Mouse (Mus musculus): ENCODE results near the gene Cdh18. TPM values are rescaled to one million over a fixed set of nuclear protein-coding genes. Genes with fewer than 3 reads are reported as not detected.

The Cdh18 gene
- polyA plus RNA-seq, 1 experiment from 2014 or later, result 5.8 TPM

GRCm38 (mm10) chr15:23418158-23418557, 869.3 kb downstream of the Cdh18 start:
- H3K4me2 ChIP-seq, result no peak overlapping the region
- H3K9me3 ChIP-seq, result no peaks in the 10 kb centered on the region
- H3K4me3 ChIP-seq, result no peak overlapping the region
- H3K9ac ChIP-seq, result no peak overlapping the region
- no peaks in the 10 kb centered on the region for H3K27me3 ChIP-seq
- no peaks in the 10 kb centered on the region for H3K4me1 ChIP-seq (replicated peaks)
- no peaks in the 10 kb centered on the region for H3K36me3 ChIP-seq
- no peak overlapping the region for H3K27ac ChIP-seq (replicated peaks)
- ATAC-seq (ENCODE audit: low read depth), result no peak

GRCm38 (mm10) chr15:23420010-23420409, 871.2 kb downstream of the Cdh18 start:
- ATAC-seq (ENCODE audit: low read depth), result no peak

GRCm38 (mm10) chr15:23430021-23430420, 881.2 kb downstream of the Cdh18 start:
- no peaks in the 10 kb centered on the region for H3K27me3 ChIP-seq
- H3K4me1 ChIP-seq (replicated peaks), result no peaks in the 10 kb centered on the region
- no peak overlapping the region for H3K27ac ChIP-seq (replicated peaks)
- H3K9ac ChIP-seq, result no peak overlapping the region
- no peaks in the 10 kb centered on the region for H3K36me3 ChIP-seq
- H3K4me2 ChIP-seq, result no peak overlapping the region
- ATAC-seq (ENCODE audit: low read depth), result no peak
- WGBS, result 83% methylated on average over 5 of the region's 5 CpGs
- no peaks in the 10 kb centered on the region for H3K9me3 ChIP-seq
- H3K4me3 ChIP-seq, result no peak overlapping the region

More at GRCm38 (mm10) chr15:23420010-23420409, 871.2 kb downstream of the Cdh18 start:
- no peak overlapping the region for H3K27ac ChIP-seq (replicated peaks)
- no peaks in the 10 kb centered on the region for H3K36me3 ChIP-seq
- H3K4me3 ChIP-seq, result no peak overlapping the region
- H3K9ac ChIP-seq, result no peak overlapping the region
- H3K4me2 ChIP-seq, result no peak overlapping the region
- no peaks in the 10 kb centered on the region for H3K4me1 ChIP-seq (replicated peaks)
- H3K27me3 ChIP-seq, result no peaks in the 10 kb centered on the region
- WGBS, result 80% methylated on average over 3 of the region's 3 CpGs
- H3K9me3 ChIP-seq, result no peaks in the 10 kb centered on the region

- 70% methylated on average over 1 of the region's 1 CpGs for WGBS
- no peaks in the 10 kb centered on the region for H3K36me3 ChIP-seq
- no peaks in the 10 kb centered on the region for H3K9me3 ChIP-seq
- H3K9ac ChIP-seq, result no peak overlapping the region
- H3K4me2 ChIP-seq, result no peak overlapping the region
- peaks cover 6% of the 10 kb centered on the region; the same call in 1 of the 2 replicates for H3K4me1 ChIP-seq (replicated peaks)
- ATAC-seq (ENCODE audit: low read depth), result no peak
- H3K27ac ChIP-seq (replicated peaks), result no peak overlapping the region
- no peak overlapping the region for H3K4me3 ChIP-seq
- H3K27me3 ChIP-seq, result no peaks in the 10 kb centered on the region
Observed at GRCm38 (mm10) chr15:23448542-23448941, 899.7 kb downstream of the Cdh18 start.

GRCm38 (mm10) chr15:23452098-23452625, 903.3 kb downstream of the Cdh18 start:
- Histone ChIP-seq H3K9ac (no peak overlapping the region), H3K9me3 (no peaks in the 10 kb centered on the region), H3K4me1 (replicated peaks) (peaks cover 17% of the 10 kb centered on the region; the same call in 1 of the 2 replicates), H3K4me3 (no peak overlapping the region), H3K27me3 (no peaks in the 10 kb centered on the region), H3K4me2 (peak overlapping the region; percentile 21; the same call in 1 of the 2 replicates), H3K36me3 (no peaks in the 10 kb centered on the region), H3K27ac (replicated peaks) (peak overlapping the region; percentile 57)
- ATAC-seq (ENCODE audit: low read depth), result no peak
- 33% methylated on average over 9 of the region's 9 CpGs for WGBS

GRCm38 (mm10) chr15:23453331-23453730, 904.5 kb downstream of the Cdh18 start:
- Histone ChIP-seq H3K4me1 (replicated peaks) (peaks cover 17% of the 10 kb centered on the region; the same call in 1 of the 2 replicates), H3K4me2 (no peak overlapping the region), H3K4me3 (no peak overlapping the region), H3K27me3 (no peaks in the 10 kb centered on the region), H3K9ac (no peak overlapping the region), H3K27ac (replicated peaks) (no peak overlapping the region), H3K36me3 (no peaks in the 10 kb centered on the region), H3K9me3 (no peaks in the 10 kb centered on the region)
- no peak for ATAC-seq (ENCODE audit: low read depth)
- 92% methylated on average over 6 of the region's 6 CpGs for WGBS

GRCm38 (mm10) chr15:23455344-23455743, 906.5 kb downstream of the Cdh18 start:
- H3K9me3 ChIP-seq, result no peaks in the 10 kb centered on the region
- H3K36me3 ChIP-seq, result no peaks in the 10 kb centered on the region
- H3K4me1 ChIP-seq (replicated peaks), result peaks cover 17% of the 10 kb centered on the region; the same call in 1 of the 2 replicates
- ATAC-seq (ENCODE audit: low read depth), result peak; percentile 19; the same call in 1 of the 2 replicates
- 59% methylated on average over 7 of the region's 7 CpGs for WGBS
- H3K4me2 ChIP-seq, result no peak overlapping the region
- H3K4me3 ChIP-seq, result no peak overlapping the region
- peak overlapping the region; percentile 35 for H3K27ac ChIP-seq (replicated peaks)
- H3K9ac ChIP-seq, result no peak overlapping the region
- no peaks in the 10 kb centered on the region for H3K27me3 ChIP-seq

- ATAC-seq (ENCODE audit: low read depth), result no peak
- no peak overlapping the region for H3K9ac ChIP-seq
- 75% methylated on average over 3 of the region's 3 CpGs for WGBS
- no peak overlapping the region for H3K27ac ChIP-seq (replicated peaks)
- H3K36me3 ChIP-seq, result no peaks in the 10 kb centered on the region
- H3K4me2 ChIP-seq, result no peak overlapping the region
- no peaks in the 10 kb centered on the region for H3K9me3 ChIP-seq
- H3K4me1 ChIP-seq (replicated peaks), result peaks cover 12% of the 10 kb centered on the region; the same call in 1 of the 2 replicates
- no peaks in the 10 kb centered on the region for H3K27me3 ChIP-seq
- H3K4me3 ChIP-seq, result no peak overlapping the region
Observed at GRCm38 (mm10) chr15:23457401-23457800, 908.6 kb downstream of the Cdh18 start.

GRCm38 (mm10) chr15:23470527-23471475, 922.0 kb downstream of the Cdh18 start:
- H3K27me3 ChIP-seq, result no peaks in the 10 kb centered on the region
- 79% methylated on average over 7 of the region's 7 CpGs for WGBS
- no peaks in the 10 kb centered on the region for H3K36me3 ChIP-seq
- H3K9me3 ChIP-seq, result 0 out of 2 replicates have a peak, but pooled peaks cover 3% of the 10 kb centered on the region
- H3K4me2 ChIP-seq, result no peak overlapping the region
- no peak for ATAC-seq (ENCODE audit: low read depth)
- no peak overlapping the region for H3K27ac ChIP-seq (replicated peaks)
- H3K9ac ChIP-seq, result no peak overlapping the region
- no peak overlapping the region for H3K4me3 ChIP-seq
- H3K4me1 ChIP-seq (replicated peaks), result no peaks in the 10 kb centered on the region

- no peak overlapping the region for H3K9ac ChIP-seq
- ATAC-seq (ENCODE audit: low read depth), result no peak
- H3K4me1 ChIP-seq (replicated peaks), result no peaks in the 10 kb centered on the region
- no peaks in the 10 kb centered on the region for H3K36me3 ChIP-seq
- no peak overlapping the region for H3K4me3 ChIP-seq
- H3K9me3 ChIP-seq, result no peaks in the 10 kb centered on the region
- H3K27me3 ChIP-seq, result no peaks in the 10 kb centered on the region
- WGBS, result 52% methylated on average over 1 of the region's 1 CpGs
- no peak overlapping the region for H3K27ac ChIP-seq (replicated peaks)
- H3K4me2 ChIP-seq, result no peak overlapping the region
Observed at GRCm38 (mm10) chr15:23486306-23486705, 937.5 kb downstream of the Cdh18 start.

- H3K9ac ChIP-seq, result no peak overlapping the region
- no peaks in the 10 kb centered on the region for H3K9me3 ChIP-seq
- 85% methylated on average over 4 of the region's 4 CpGs for WGBS
- no peak for ATAC-seq (ENCODE audit: low read depth)
- no peaks in the 10 kb centered on the region for H3K27me3 ChIP-seq
- no peak overlapping the region for H3K27ac ChIP-seq (replicated peaks)
- H3K4me1 ChIP-seq (replicated peaks), result no peaks in the 10 kb centered on the region
- H3K4me3 ChIP-seq, result no peak overlapping the region
- no peak overlapping the region for H3K4me2 ChIP-seq
- no peaks in the 10 kb centered on the region for H3K36me3 ChIP-seq
Observed at GRCm38 (mm10) chr15:23506480-23506879, 957.7 kb downstream of the Cdh18 start.

GRCm38 (mm10) chr15:23509694-23510093, 960.9 kb downstream of the Cdh18 start:
- Histone ChIP-seq H3K36me3 (no peaks in the 10 kb centered on the region), H3K9ac (no peak overlapping the region), H3K27ac (replicated peaks) (no peak overlapping the region), H3K4me1 (replicated peaks) (no peaks in the 10 kb centered on the region), H3K27me3 (no peaks in the 10 kb centered on the region), H3K4me3 (no peak overlapping the region), H3K9me3 (no peaks in the 10 kb centered on the region), H3K4me2 (no peak overlapping the region)
- ATAC-seq (ENCODE audit: low read depth), result no peak
- 51% methylated on average over 2 of the region's 2 CpGs for WGBS
